Mouse (Mus musculus) c-Kit-positive CD71-positive TER-119-positive erythroid progenitor cells, embryonic 14.5 days (primary cell): ENCODE data around the gene Smn1.
"Not testable (repeated sequence)": the region's sequence is repeated elsewhere in the genome, so short reads cannot be mapped to it uniquely, and the experiment has no call there.

ENCODE experiments used
- DNase-seq: peaks from one replicate; pipeline ENCODE4 v3.0.0-alpha.2; 2013; ENCODE audit warnings: low spot score

Gene Smn1

GRCm38 (mm10) chr13:100124423-100125257, at the start of gene Smn1:
Gene Smn1 (plus strand): TSS chr13:100124852.
- peak; percentile 86 for DNase-seq

DNA sequence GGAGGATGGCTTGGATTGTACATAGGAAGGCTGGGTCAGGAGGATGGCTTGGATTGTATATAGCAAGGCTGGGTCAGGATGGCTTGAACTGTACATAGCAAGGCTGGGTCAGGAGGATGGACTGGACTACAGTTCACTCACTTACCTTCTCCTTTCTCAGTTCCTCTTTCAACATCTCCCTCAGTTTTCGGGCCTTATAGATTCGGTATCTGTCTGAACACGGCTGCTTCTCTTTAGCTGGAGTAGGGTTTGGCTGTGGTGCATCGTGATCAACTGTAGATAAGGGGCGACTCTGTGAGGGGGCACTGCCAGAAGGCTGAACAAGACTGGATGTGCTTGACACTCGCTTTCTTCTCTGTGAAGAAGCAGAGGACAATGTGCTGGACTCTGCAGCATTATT, 25.8 kb upstream of the Smn1 start:
- DNase-seq = no peak

- DNase-seq = peak; percentile 42
Observed at GRCm38 (mm10) chr13:100103052-100103658, 21.5 kb upstream of the Smn1 start.

DNA sequence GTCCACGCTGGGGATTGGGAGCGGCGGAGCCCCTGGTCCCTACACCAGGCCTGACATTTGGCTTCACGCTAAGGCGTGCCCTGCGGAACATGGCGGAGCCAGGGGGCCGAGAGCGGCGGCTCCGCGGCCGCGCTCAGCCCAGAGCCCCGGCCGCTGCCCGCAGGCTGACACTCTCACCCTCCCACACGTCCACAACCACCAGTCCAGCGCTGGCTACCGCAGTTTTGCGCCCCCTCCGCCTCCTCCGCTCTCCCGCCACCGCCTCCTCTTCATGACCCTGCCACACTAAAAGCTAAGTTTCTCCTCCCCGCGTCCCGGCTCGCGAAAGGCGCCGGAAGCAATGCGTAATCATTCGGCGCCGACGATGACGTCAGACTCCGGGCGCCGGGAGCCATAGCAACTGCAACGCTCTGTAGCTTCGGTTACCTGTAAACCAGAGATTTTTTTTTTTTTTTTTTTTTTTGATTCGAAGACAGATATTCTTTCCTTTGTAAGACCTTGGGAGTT, 20.9 kb upstream of the Smn1 start, which contains the start of gene Bdp1:
Gene Bdp1 (minus strand): TSS at position 323 of the 507 bp plus-strand sequence.
- peak; percentile 90 for DNase-seq

DNA sequence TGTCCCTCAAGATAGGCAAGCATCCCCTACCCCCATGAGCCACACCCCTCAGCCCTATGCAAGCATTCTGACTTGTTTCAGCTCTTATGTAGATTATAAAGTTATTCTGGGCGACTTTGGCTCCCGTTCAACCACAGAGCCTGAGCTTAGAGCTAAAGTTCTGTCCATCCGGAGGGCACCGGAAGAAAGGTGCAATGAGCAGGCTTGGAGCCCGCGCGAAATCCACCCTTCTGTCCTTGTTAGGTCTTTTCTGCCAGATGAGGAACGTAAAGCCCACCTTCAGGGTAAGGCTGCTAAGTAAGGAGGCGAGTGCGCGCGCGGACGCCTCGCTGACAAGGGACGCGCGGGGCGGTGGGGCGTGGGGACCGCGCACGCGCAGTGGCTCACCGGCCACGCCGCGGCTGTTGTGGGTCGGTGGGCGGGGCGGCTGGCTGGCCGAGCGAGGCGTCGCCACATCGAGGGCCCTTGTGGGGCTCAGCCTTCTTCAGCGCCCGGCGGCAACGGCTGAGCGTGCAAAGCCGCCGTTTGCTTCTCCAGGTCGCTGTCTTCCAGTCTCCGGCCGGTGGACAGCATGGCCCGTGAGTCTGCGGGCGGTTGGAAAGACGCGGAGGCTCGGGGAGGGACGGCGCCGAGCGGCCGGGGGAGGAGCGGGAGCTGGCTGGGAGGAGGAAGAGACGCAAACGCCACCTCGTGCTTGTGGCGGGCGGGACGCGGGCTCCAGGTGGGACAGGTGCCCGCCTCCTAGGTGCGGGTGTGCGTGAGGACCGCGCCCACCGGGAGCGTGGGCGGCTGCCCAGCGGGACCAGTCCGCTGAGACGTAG, 16.8 kb upstream of the Smn1 start, which contains the start of gene Serf1:
Gene Serf1 (plus strand): TSS at position 361 of the 821 bp plus-strand sequence.
- no peak for DNase-seq

- no peak for DNase-seq
Observed at GRCm38 (mm10) chr13:100112218-100112972, 12.3 kb upstream of the Smn1 start.

DNA sequence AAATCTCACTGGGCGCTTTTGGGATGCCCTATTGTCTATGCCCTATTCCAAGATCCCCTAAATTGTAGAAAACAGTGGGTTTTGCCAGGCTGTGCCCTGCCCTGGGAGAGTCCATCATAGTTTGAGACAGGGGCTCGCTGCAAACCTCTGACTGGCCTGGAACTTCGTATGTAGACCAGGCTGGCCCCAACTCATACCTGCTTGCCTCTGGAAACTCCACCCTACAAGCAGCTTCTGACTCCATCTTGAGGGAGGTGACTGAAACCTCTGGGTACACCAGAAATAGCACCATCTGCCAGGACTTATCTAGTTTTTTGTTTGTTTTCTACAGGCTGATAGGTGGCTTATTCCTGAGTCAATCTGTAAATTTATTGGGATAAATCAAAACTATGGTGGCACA, 682 bp upstream of the Smn1 start:
- DNase-seq = no peak

GRCm38 (mm10) chr13:100125258-100125643, 599 bp downstream of the Smn1 start:
- DNase-seq = no peak

- DNase-seq = no peak
Observed at GRCm38 (mm10) chr13:100141646-100142314, 17.1 kb downstream of the Smn1 start.

- DNase-seq = no peak
Observed at GRCm38 (mm10) chr13:100152659-100153058, 28.0 kb downstream of the Smn1 start.

DNA sequence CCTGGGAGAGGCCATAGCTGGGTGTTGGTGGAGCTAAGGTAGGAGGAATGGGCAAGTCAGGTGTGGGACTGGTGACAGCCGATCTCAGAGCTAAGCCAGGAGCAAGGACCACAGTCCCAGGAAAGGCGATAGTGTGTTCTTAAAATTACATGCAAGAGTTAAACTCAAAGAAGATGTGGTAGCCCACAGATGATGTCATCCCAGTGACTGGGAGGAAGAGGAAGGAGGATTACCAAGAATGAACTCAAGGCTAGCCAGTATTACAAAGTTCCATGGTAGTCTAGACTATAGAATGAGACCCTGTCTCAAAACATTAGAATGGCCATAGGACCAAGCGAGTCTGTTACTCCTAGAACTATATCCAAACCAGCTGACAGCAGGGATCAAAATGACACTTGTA, 32.0 kb downstream of the Smn1 start:
- DNase-seq = no peak

DNA sequence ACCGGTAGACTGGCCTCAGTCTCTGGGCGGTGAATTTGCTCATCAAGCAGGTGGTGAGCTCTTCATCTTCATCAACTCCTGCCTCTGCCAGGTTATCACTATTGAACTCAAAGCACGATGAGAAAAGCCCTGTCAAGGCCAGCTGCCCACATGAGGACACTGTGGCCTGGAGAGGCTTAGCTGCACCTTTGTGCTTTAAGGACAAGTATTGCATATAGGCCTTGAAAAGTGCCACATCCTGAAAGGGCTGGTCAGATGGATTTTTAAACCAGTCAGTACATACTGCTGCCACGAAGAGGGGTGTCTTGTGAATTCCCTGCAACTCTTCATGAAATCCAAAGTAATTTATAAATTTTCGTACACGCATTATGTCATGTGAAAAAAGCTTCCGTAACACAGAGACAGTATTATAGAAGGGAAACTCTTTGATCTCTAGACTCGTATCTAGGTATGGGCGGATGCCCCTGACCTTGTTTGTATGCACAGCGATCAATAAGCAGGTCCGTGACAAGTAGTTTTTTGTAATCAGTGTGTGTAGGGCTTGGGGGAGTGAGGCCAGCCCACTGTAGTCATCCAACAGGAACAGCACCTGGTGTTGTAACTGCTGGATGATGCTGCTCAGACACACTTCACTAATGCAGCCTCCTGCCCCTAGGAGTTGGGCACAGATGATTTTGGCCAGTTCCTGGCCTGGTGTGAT, 36.7 kb downstream of the Smn1 start:
- DNase-seq = not testable (repeated sequence)

GRCm38 (mm10) chr13:100162467-100162866, 37.8 kb downstream of the Smn1 start:
- not testable (repeated sequence) for DNase-seq

DNA sequence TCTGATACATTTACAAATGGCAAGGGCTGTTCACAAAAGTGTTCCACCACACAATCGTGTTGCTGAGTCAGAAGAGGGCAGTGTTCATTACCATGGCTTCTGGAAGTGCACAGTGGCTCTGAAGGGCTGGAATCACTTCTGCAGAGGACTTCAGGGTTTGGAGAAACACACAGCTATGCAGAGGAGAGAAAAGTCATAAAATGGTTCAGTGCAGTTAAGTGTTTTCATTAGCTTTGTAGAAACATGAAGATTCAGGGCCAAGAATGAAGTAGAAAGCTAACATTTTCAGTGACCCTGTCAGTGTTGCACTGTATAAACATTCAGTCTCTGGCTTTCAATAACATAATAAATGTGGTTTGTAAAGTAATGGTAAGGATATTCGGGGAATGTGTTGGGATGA, 41.7 kb downstream of the Smn1 start:
- not testable (repeated sequence) for DNase-seq

DNA sequence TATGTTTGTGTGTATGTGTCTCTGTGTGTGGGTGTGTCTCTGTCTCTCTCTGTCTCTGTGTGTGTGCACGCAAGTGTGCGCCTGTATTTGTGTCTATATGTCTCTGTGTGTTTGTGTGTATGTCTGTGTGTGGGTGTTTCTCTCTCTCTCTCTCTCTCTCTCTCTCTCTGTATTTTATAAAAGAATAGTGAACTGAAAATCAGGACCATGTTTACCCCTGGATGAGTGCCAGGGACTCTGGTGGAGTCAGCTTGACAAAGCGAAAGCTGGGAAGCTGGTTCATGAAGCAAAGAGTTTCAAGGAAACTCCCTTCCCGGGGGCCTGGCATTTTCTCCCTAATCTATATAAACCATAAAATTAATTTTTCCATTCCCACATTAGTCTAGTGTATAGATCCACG, 49.7 kb downstream of the Smn1 start:
- DNase-seq = not testable (repeated sequence)

- not testable (repeated sequence) for DNase-seq
Observed at GRCm38 (mm10) chr13:100183111-100183510, 58.5 kb downstream of the Smn1 start.
